Mouse (Mus musculus): ENCODE measurements around the gene Grk5.

Grk5 gene

GRCm38 (mm10) chr19:60973508-60973907 lies 84.0 kb downstream of the Grk5 start:
- DNase-seq (ENCODE audit: low read depth, low spot score), result no peak

GRCm38 (mm10) chr19:60979581-60979980 lies 90.0 kb downstream of the Grk5 start:
- DNase-seq (ENCODE audit: low read depth, low spot score), result no peak

DNA sequence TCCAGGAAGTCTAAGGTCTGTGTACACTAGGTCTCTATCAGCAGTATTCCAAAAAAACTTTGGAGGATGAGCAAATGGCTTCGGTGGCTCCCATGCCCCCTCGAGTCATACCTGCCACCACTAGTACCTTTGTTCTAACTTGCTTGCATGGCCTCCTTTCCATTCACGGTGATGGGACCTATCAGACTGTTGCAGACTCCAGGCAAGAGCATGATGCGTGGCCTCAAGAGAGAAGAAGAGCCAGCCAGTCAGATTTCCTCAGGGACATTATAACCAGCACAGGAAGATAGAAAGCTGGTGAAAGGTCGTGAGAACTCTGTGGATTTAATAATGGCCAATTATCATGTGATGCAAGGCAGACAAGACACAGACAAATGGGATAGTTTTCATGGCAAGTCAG lies 91.8 kb downstream of the Grk5 start:
- no peak for DNase-seq (ENCODE audit: low read depth, low spot score)

GRCm38 (mm10) chr19:60981894-60982293 lies 92.3 kb downstream of the Grk5 start:
- no peak for DNase-seq (ENCODE audit: low read depth, low spot score)

- no peak for DNase-seq (ENCODE audit: low read depth, low spot score)
Measured at GRCm38 (mm10) chr19:60989766-60990165, 100.2 kb downstream of the Grk5 start.

DNA sequence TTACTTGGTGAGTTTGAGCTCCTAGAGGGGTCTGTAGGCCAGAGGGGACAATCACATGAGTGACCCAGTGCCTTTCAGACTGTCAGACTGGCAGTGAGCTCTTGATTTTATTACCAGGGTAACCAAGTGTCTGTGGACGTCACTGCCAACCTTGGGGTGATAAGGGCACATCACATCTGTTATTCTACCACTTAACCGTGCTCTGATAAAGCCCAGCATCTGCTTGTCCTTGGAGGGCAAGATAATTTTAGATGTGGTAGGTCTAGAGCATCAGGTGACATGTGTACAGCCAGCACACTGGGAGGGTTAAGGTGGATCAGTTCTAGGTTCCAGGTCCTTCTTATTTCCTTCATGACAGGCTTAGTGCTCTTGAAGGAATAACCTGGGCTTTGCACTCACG lies 104.7 kb downstream of the Grk5 start:
- no peak for DNase-seq (ENCODE audit: low read depth, low spot score)

DNA sequence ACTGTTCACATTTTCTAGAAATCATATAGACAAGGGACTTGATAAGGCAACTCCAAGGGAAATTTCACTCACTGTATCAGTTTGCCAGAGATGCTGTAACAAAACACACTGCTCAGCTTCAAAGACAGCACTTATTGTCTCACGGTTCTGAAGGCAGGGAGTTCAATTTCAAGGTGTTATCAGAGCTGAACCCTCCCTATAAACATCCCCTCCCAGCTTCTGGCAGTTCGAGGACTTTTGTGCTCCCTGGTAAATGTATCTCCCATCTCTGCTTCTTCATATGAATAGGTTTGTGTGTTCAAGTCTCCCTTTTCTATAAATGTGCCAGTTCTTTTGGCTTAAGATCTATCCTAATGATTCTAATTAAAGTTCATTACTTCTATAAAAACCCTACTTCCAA lies 105.3 kb downstream of the Grk5 start:
- DNase-seq (ENCODE audit: low read depth, low spot score), result no peak

DNA sequence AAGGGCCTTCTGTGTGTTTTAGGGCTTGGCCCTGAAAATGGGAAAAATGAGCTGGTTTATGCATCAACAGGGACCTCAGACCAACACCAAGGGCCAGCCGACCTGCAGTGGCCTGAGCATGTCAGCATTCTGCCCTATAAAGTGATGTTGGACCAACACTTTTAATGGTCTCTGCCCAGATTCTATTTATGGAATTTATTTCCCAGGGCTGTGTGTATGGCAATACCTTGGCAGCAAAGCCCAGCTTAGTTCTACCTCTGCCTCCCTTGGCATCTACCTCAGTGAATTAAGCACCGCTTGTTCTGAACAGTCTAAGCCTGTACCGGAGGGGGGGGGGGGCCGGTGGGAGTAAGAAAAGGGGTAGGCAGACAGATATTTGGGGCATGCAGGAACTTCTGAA lies 108.2 kb downstream of the Grk5 start:
- DNase-seq (ENCODE audit: low read depth, low spot score), result no peak

DNA sequence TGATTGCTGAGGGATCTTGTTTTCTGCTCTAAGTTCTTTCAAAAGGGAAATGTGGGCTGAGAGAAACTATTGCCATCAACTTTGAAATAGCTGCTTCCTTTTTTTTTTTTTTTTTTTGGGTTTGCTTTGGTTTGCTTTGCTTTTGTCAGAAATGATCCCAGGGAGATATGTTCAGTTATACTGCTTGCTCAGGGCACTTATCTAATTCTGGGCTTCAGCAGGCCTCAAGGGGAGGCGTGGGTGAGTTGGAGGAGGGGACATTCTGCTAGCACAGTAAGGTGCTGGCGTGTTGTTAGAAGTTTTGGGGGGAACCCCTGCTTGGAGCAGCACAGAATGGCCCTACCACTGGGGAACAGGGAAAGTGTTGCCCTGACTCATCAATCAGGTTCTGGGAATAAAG lies 110.1 kb downstream of the Grk5 start:
- no peak for DNase-seq (ENCODE audit: low read depth, low spot score)

DNA sequence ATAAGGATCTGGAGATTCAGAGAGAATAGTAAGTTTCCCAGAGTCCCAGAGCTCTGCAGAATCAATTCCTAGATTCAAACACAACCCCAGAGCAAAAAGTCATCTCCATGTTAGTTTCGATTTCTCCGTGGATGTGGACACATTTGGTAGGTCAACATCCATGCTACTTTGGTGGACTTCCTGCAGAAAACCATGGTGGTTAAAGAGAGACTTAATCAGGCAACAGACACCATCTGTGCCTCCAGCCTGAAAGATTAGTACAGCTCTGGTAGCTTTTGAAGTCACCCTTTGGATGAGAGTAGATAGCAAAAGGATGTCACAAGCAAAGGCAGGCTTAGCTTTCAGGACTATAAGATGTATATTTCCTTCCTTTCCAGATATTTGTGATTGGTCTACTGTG lies 111.4 kb downstream of the Grk5 start:
- DNase-seq (ENCODE audit: low read depth, low spot score), result no peak

DNA sequence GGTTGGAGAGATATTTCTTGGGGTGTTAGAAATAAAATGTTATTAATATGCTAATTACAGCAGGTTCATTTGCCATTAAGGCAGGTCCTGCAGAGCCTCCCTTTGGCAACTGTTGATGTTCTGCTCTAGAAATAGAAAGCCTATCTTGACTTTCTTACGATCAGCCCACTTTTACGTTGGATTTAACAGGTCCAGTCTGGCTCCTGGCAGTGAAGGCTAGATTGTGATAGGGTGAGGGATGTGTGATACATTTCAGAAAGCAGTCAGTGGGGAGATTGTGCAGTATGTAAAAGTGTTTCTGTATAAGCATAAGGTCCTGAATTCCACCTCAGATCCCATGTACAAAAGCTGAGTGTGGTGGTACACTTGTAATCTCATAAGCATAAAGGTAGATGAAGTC lies 119.7 kb downstream of the Grk5 start:
- DNase-seq (ENCODE audit: low read depth, low spot score), result no peak

DNA sequence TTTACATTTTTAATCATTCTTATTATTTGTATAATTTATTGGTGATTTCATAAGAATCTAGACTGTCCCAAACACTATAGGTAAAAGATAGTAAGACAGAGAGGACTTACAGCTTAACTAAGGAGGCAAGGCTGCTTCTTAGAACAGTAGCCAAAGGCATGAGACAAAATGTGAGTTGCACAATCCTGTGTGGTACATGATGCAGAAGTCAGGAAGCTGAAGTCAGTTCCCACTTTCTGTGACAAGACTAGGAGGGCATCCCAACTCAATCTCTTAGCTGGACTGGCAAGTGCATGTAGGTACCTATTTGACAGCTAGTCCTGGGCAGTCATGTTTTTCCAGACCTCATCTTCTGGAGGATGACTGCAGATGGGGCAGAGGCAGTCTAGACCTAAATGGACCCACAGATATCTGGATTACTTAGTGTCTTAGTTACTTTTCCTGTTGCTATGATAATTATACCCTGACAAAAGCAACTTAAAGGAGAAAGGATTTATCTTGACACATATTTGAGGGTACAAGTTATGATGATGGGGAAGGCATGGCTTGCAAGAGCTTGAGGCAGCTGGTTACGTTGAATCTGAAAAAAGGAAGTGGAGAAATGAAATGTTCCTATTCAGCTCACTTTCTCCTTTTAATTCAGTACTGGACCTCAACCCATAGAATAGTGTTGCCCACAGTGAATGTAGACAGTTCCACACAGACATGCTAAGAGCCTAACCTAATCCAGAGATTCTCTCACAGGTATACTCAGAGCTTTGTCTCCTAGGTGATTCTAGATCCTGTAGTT lies 128.1 kb downstream of the Grk5 start:
- DNase-seq (ENCODE audit: low read depth, low spot score), result no peak

DNA sequence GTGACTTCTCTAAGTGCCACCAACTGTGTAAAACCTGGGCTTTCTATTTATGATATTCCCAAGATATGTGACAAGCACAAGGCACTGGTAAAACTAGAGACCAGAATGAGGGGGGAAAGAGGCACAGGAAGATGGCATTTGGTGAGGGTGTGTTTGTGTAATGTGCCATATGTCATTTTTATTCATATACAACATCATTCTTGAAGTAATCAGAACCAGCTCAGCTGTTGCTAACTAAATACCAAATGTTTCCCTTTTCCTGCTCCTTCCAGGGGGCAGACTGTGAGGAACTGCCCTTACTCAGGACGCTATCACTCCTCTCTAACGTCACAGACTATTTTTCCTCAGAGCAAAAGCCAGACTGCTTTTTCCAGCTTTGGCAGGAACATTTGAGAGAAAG lies 132.0 kb downstream of the Grk5 start:
- no peak for DNase-seq (ENCODE audit: low read depth, low spot score)

- no peak for DNase-seq (ENCODE audit: low read depth, low spot score)
Measured at GRCm38 (mm10) chr19:61021939-61022566, 132.5 kb downstream of the Grk5 start.

DNA sequence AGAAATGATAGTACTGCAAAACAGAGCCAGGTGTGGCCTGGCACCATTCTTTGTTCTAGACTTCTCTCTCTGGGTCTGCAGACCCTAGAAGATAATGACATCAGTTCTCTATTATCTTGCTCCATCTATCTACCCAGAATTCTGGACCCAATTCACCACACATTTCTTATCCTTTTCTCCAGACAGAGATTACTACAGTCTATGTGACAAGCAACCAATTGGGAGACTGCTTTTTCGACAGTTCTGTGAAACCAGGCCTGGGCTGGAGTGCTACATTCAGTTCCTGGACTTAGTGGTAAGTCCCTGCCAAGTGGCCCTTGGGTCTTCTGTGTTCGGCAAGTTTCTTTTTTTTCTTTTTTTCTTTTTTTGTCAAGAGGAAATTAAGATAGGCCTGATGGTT lies 142.0 kb downstream of the Grk5 start:
- no peak for DNase-seq (ENCODE audit: low read depth, low spot score)

DNA sequence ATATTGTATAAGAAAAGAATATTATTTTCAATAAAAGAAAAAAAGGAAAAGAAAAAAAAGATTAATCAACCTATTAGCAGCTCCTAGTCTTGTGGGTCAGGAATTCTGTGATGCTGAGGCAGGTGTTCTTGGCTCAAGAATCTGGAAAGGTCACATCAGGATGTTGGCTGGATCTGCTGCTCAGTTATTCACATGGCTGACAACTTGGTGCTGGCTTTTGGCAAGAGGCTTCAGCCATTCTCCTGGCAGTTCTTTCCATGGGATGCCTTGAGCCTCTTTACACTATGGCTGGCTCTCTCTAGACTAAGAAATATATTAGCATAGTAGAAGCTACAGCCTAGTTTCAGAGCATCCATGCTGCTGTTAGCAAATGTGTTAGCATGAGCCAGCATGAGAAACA lies 149.6 kb downstream of the Grk5 start:
- DNase-seq (ENCODE audit: low read depth, low spot score), result no peak

DNA sequence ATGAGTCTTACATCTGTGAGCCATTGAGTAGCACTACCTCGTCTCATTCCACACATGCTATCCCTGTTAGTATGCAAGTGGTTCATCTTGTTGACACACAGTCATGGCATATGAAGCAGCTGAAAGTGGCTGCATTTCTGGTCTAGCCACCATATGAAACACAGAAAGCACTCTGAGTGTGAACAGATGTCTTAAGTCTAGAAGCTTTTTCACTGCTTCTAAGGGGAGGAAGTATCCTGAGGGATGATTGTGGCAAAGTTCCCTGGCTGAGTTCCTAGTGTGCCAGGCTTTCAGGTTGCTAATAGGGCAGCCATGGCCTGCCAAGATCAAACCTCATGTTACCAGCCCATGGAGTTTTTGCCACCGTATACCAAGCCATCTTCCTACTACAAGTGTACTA lies 159.1 kb downstream of the Grk5 start:
- DNase-seq (ENCODE audit: low read depth, low spot score), result no peak

- no peak for DNase-seq (ENCODE audit: low read depth, low spot score)
Measured at GRCm38 (mm10) chr19:61049413-61049812, 159.9 kb downstream of the Grk5 start.

GRCm38 (mm10) chr19:61051151-61051550 lies 161.6 kb downstream of the Grk5 start:
- no peak for DNase-seq (ENCODE audit: low read depth, low spot score)

DNA sequence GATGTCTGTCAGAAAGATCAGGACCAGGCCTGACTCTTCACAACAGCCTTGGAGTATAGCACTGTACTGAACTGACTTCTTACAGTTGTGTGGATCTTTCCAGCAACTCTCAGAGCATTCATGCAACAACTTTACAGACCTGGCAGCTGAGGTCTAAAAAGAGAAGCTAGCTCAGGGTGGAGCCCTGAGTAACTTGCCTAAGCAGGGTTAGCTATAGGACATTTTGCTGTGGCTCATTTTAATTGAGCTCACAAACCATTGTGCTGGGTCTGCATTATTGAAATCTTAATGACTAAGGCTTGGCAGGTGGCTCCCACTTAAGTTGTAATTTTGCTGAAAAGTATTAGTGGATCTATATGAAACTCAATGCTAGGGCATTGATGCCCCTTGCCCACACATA lies 162.5 kb downstream of the Grk5 start:
- no peak for DNase-seq (ENCODE audit: low read depth, low spot score)

- no peak for DNase-seq (ENCODE audit: low read depth, low spot score)
Measured at GRCm38 (mm10) chr19:61052786-61053185, 163.2 kb downstream of the Grk5 start.

DNA sequence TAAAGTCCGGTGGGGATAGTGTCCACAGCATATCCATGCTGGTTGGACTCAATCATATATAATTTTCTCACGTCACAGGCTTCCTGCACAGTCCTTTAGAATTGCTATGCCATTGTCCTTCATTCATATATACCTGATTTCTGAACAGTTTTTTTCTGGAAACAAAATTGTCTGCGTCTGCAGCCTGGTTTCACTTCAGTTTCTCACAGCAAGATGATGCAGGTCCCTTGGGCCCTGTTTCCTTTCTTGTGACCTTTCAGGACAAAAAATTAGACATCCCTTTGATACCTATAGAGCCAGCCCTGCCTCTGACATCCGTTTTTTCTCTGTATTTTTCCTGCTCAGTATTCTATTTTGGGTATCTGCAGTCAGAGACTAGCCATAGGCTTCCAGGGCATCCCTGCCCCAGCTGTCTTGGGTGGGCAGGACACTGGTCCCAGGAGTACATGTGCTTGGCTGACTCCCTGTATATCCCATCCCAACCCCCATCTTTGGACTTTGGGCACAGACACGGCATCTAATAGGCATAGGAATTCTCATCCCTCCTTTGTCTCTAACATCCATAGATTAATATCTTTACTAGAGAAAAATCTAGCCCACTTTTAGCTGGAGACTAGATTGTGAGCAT lies 167.3 kb downstream of the Grk5 start:
- DNase-seq (ENCODE audit: low read depth, low spot score), result no peak

DNA sequence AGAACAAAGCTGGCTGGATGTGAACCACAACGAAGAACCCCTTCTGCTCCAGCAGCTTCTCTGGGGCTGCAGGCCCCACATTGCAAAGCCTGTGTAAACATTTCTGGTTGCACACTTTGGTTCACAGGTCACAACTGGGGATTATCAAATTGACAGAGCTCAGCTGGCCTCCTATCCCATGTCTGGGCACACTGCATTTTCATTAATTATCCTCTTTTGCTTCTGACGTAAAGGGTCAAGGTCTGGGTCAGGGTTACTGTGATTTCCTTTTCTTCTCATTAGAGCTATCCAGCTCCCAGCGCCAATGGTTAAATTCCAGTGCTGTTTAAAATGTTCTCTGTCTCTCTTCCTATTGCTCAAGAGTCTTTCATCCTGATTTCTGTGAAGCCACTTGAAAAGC lies 168.0 kb downstream of the Grk5 start:
- DNase-seq (ENCODE audit: low read depth, low spot score), result no peak
